Mouse (Mus musculus): ENCODE measurements around the gene Prr15l. TPM values are rescaled to one million over a fixed set of nuclear protein-coding genes. Genes with fewer than 3 reads are reported as not detected.

Gene Prr15l
- polyA plus RNA-seq, 1 experiment = 2.2 TPM

DNA sequence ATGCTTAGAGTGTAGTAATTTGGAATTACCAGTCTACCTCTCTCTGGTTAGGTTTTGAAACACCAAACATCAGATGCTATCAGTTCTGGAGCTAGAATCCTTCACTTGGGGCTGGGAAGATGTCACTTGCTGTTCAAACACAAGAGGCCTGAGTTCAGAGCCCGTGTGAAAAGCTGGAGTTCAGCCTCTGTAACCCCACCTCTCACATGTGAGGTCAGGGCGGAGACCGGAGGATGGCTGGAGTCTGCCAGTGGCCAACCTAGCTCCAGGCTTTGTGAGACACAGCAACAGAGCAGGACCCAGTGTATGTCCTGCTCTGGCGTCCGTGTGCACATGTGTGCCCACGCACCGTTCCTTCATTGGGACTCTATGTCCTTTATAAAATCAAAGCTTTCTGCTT is 51.4 kb downstream of the Prr15l start:
- Histone ChIP-seq H3K4me3 (ENCODE audit: extremely low read depth, insufficient read depth, insufficient read length) (no peak overlapping the region), H3K36me3 (ENCODE audit: control insufficient read depth, insufficient read depth, low read length) (no peaks in the 10 kb centered on the region), H3K27ac (ENCODE audit: insufficient read depth, low read length) (no peak overlapping the region), H3K27me3 (ENCODE audit: control insufficient read depth, insufficient read depth, low read length) (no peaks in the 10 kb centered on the region), H3K4me1 (ENCODE audit: control insufficient read depth, insufficient read depth, insufficient read length) (no peaks in the 10 kb centered on the region; the same call in 1 of the 2 replicates)
- TF ChIP-seq POLR2A (IDR thresholded peaks at IDR 0.05; ENCODE audit: low read depth, low read length) (no peak), CTCF (IDR thresholded peaks at IDR 0.05; ENCODE audit: extremely low read depth, insufficient read depth, insufficient read length, insufficient replicate concordance) (no peak)
- 90% methylated on average over 7 of the region's 7 CpGs for WGBS
- DNase-seq (ENCODE audit: low read depth in 1 of 2, low spot score in 2 of 2) = no peak

DNA sequence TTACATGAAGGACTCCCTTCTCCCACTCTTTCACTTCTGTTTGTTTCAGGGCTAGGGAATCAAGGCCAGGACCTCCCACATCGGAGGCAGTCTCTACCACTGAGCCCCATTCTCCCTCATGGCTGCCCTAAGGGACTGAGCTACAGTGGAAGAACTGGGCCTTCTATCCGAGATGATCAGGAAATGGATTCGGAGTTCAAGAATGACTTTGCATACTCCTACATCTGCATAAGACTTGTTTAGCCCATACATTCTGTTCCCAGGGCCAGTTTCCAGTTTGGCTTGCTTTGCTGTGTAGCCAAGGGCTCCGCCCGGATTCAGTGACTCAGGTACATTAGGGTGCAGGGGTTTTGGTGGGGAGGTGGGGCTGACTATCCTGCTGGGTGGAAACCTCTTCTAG is 52.1 kb downstream of the Prr15l start:
- Histone ChIP-seq H3K4me1 (ENCODE audit: control insufficient read depth, insufficient read depth, insufficient read length) (no peaks in the 10 kb centered on the region; the same call in 1 of the 2 replicates), H3K27ac (ENCODE audit: insufficient read depth, low read length) (no peak overlapping the region), H3K36me3 (ENCODE audit: control insufficient read depth, insufficient read depth, low read length) (no peaks in the 10 kb centered on the region), H3K4me3 (ENCODE audit: extremely low read depth, insufficient read depth, insufficient read length) (no peak overlapping the region), H3K27me3 (ENCODE audit: control insufficient read depth, insufficient read depth, low read length) (no peaks in the 10 kb centered on the region)
- TF ChIP-seq CTCF (IDR thresholded peaks at IDR 0.05; ENCODE audit: extremely low read depth, insufficient read depth, insufficient read length, insufficient replicate concordance) (no peak), POLR2A (IDR thresholded peaks at IDR 0.05; ENCODE audit: low read depth, low read length) (no peak)
- WGBS = 89% methylated on average over 5 of the region's 5 CpGs
- no peak for DNase-seq (ENCODE audit: low read depth in 1 of 2, low spot score in 2 of 2)

DNA sequence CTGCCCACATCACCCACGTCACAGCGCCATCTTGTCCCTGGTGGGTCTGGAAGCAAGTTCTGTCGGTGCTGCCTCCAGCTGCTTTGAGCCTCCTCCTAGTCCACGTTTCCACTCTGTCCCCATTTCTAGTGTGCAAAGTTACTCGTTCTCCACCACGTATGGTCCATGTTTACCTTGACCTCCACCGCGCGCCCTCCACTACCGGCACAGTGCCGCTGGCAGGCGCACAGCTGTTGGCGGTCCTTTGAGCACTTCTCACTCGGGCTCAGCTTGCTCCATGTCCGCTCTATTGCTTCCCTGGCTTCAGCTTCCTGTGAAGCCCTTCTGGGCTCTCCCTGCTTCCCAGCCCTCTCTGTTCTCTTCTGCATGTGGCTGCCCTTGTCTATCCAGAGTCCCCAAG is 53.6 kb downstream of the Prr15l start:
- DNase-seq (ENCODE audit: low read depth in 1 of 2, low spot score in 2 of 2) = no peak
- no peak overlapping the region for H3K4me3 ChIP-seq (ENCODE audit: extremely low read depth, insufficient read depth, insufficient read length)
- no peaks in the 10 kb centered on the region; the same call in 1 of the 2 replicates for H3K4me1 ChIP-seq (ENCODE audit: control insufficient read depth, insufficient read depth, insufficient read length)
- TF ChIP-seq CTCF (IDR thresholded peaks at IDR 0.05; ENCODE audit: extremely low read depth, insufficient read depth, insufficient read length, insufficient replicate concordance) (no peak), POLR2A (IDR thresholded peaks at IDR 0.05; ENCODE audit: low read depth, low read length) (no peak)
- WGBS = 91% methylated on average over 15 of the region's 15 CpGs
- no peaks in the 10 kb centered on the region for H3K36me3 ChIP-seq (ENCODE audit: control insufficient read depth, insufficient read depth, low read length)
- no peaks in the 10 kb centered on the region for H3K27me3 ChIP-seq (ENCODE audit: control insufficient read depth, insufficient read depth, low read length)
- H3K27ac ChIP-seq (ENCODE audit: insufficient read depth, low read length) = no peak overlapping the region

DNA sequence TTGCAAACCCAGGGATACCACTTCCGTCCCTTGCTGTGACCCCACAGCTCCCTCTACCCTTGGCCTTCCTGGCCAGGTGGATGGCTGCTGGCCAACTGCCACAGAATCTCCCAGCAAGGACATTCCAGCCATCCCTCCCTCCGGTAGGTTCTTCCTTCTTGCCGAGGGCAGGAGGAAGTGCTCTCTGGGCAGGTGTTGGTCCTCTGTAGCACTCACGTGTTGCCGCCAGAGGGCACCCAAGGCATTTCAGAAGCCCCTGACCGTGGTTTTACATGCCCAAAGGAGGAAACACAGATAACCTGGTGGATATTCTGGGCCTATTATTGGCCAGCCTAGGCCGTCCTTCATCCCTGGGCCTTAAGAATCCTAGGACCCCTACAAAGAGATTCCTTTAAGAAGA is 54.5 kb downstream of the Prr15l start:
- DNase-seq (ENCODE audit: low read depth in 1 of 2, low spot score in 2 of 2) = peak; percentile 73 to 84
- H3K27ac ChIP-seq (ENCODE audit: insufficient read depth, low read length) = no peak overlapping the region
- 3% methylated on average over 7 of the region's 7 CpGs for WGBS
- no peak overlapping the region for H3K4me3 ChIP-seq (ENCODE audit: extremely low read depth, insufficient read depth, insufficient read length)
- no peaks in the 10 kb centered on the region for H3K27me3 ChIP-seq (ENCODE audit: control insufficient read depth, insufficient read depth, low read length)
- H3K4me1 ChIP-seq (ENCODE audit: control insufficient read depth, insufficient read depth, insufficient read length) = peaks cover 4% of the 10 kb centered on the region; the same call in 1 of the 2 replicates
- no peaks in the 10 kb centered on the region for H3K36me3 ChIP-seq (ENCODE audit: control insufficient read depth, insufficient read depth, low read length)
- TF ChIP-seq POLR2A (IDR thresholded peaks at IDR 0.05; ENCODE audit: low read depth, low read length) = no peak
- TF ChIP-seq CTCF (IDR thresholded peaks at IDR 0.05; ENCODE audit: extremely low read depth, insufficient read depth, insufficient read length, insufficient replicate concordance) = peak; percentile 93

DNA sequence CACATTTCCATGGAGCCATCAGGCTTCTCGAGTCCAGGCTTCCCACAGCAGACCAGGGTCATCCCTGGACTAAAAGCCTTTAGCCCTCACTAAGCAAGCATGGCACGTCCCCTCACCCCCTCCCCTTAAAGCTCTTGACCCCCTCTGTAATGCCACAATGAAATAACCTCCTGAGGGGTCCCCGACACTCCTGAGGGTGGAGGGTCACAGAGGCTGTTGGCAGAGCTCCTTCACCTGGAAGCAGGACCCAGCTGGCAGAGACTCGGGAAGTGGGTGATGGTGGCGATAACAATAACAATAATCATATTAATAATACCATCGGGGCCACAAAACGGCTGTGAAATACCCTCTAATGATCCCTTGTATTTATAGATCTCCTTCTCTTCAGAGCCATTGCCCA is 55.0 kb downstream of the Prr15l start, which contains the start of gene Sp2:
Gene Sp2, minus strand, starts transcription at position 101 of the 400 bp plus-strand sequence.
- no peak within 1 kb of the TSS for H3K4me3 ChIP-seq (ENCODE audit: extremely low read depth, insufficient read depth, insufficient read length)
- H3K27me3 ChIP-seq (ENCODE audit: control insufficient read depth, insufficient read depth, low read length) = no peaks in the 10 kb centered on the region
- no peak for TF ChIP-seq POLR2A (IDR thresholded peaks at IDR 0.05; ENCODE audit: low read depth, low read length)
- no peak for TF ChIP-seq CTCF (IDR thresholded peaks at IDR 0.05; ENCODE audit: extremely low read depth, insufficient read depth, insufficient read length, insufficient replicate concordance)
- DNase-seq (ENCODE audit: low read depth in 1 of 2, low spot score in 2 of 2) = no peak
- peaks cover 8% of the 10 kb centered on the region; the same call in 1 of the 2 replicates for H3K4me1 ChIP-seq (ENCODE audit: control insufficient read depth, insufficient read depth, insufficient read length)
- H3K27ac ChIP-seq (ENCODE audit: insufficient read depth, low read length) = no peak within 1 kb of the TSS
- 81% methylated on average over 7 of the region's 7 CpGs for WGBS
- H3K36me3 ChIP-seq (ENCODE audit: control insufficient read depth, insufficient read depth, low read length) = no peaks in the 10 kb centered on the region

DNA sequence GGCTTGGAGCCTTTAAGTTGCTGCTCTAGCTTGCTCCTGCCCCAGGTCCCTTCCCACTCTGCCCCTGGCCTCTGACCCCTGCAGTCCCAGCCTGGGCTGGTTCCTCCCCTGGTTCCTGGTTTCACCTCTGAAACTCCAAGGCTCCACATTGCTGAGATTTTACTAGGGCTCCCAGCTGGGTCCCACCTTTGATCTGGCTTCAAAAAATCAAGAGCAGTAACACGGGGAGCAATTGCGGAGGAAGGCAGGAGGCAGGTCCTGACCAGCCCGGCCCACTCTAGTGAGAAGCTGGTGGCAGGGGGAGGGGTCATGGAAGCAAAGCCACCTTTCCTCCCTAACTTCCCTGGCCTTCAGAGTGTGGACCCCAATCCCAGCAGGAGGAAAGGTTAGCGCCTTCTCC is 57.0 kb downstream of the Prr15l start:
- Histone ChIP-seq H3K27me3 (ENCODE audit: control insufficient read depth, insufficient read depth, low read length) (no peaks in the 10 kb centered on the region), H3K4me3 (ENCODE audit: extremely low read depth, insufficient read depth, insufficient read length) (no peak overlapping the region), H3K27ac (ENCODE audit: insufficient read depth, low read length) (no peak overlapping the region), H3K36me3 (ENCODE audit: control insufficient read depth, insufficient read depth, low read length) (no peaks in the 10 kb centered on the region), H3K4me1 (ENCODE audit: control insufficient read depth, insufficient read depth, insufficient read length) (peaks cover 15% of the 10 kb centered on the region; the same call in 1 of the 2 replicates)
- 76% methylated on average over 4 of the region's 4 CpGs for WGBS
- no peak for DNase-seq (ENCODE audit: low read depth in 1 of 2, low spot score in 2 of 2)
- TF ChIP-seq CTCF (IDR thresholded peaks at IDR 0.05; ENCODE audit: extremely low read depth, insufficient read depth, insufficient read length, insufficient replicate concordance) (no peak), POLR2A (IDR thresholded peaks at IDR 0.05; ENCODE audit: low read depth, low read length) (no peak)

GRCm38 (mm10) chr11:96986463-96986862 is 58.6 kb downstream of the Prr15l start:
- H3K4me1 ChIP-seq (ENCODE audit: control insufficient read depth, insufficient read depth, insufficient read length) = peaks cover 15% of the 10 kb centered on the region; the same call in 1 of the 2 replicates
- no peak for DNase-seq (ENCODE audit: low read depth in 1 of 2, low spot score in 2 of 2)
- H3K36me3 ChIP-seq (ENCODE audit: control insufficient read depth, insufficient read depth, low read length) = no peaks in the 10 kb centered on the region
- H3K4me3 ChIP-seq (ENCODE audit: extremely low read depth, insufficient read depth, insufficient read length) = no peak overlapping the region
- TF ChIP-seq POLR2A (IDR thresholded peaks at IDR 0.05; ENCODE audit: low read depth, low read length) = no peak
- no peak for TF ChIP-seq CTCF (IDR thresholded peaks at IDR 0.05; ENCODE audit: extremely low read depth, insufficient read depth, insufficient read length, insufficient replicate concordance)
- H3K27me3 ChIP-seq (ENCODE audit: control insufficient read depth, insufficient read depth, low read length) = no peaks in the 10 kb centered on the region
- 40% methylated on average over 3 of the region's 3 CpGs for WGBS
- peak overlapping the region; percentile 37; the same call in 1 of the 2 replicates for H3K27ac ChIP-seq (ENCODE audit: insufficient read depth, low read length)

Other genes with a start within 250 kb of the Prr15l start
- gene Snx11, start 150.5 kb upstream of the Prr15l start, polyA plus RNA-seq (2012; rRNA removed) = 27.2 and 28.6 TPM in 2 replicates
- 13.9 and 18.2 TPM in 2 replicates for gene Cbx1, start 139.0 kb upstream of the Prr15l start, polyA plus RNA-seq (2012; rRNA removed)
- 63.0 and 76.9 TPM in 2 replicates for gene Nfe2l1, start 98.1 kb upstream of the Prr15l start, polyA plus RNA-seq (2012; rRNA removed)
- gene Copz2, start 78.2 kb upstream of the Prr15l start, polyA plus RNA-seq (2012; rRNA removed) = 7.6 and 10.6 TPM in 2 replicates
- 31.7 and 36.0 TPM in 2 replicates for gene Cdk5rap3, start 11.6 kb upstream of the Prr15l start, polyA plus RNA-seq (2012; rRNA removed)
- 33.2 and 57.0 TPM in 2 replicates for gene Pnpo, start 15.9 kb downstream of the Prr15l start, polyA plus RNA-seq (2012; rRNA removed)
- 23.9 and 29.1 TPM in 2 replicates for gene Sp2, start 54.9 kb downstream of the Prr15l start, polyA plus RNA-seq (2012; rRNA removed)
- 0.57 and 0.82 TPM in 2 replicates for gene Sp6, start 85.3 kb downstream of the Prr15l start, polyA plus RNA-seq (2012; rRNA removed)
- 10.0 and 12.3 TPM in 2 replicates for gene Scrn2, start 101.8 kb downstream of the Prr15l start, polyA plus RNA-seq (2012; rRNA removed)
- 0.06 TPM in 1 of 2 replicates, not detected in the other for gene Lrrc46, start 113.3 kb downstream of the Prr15l start, polyA plus RNA-seq (2012; rRNA removed)
- 57.6 and 58.1 TPM in 2 replicates for gene Mrpl10, start 113.5 kb downstream of the Prr15l start, polyA plus RNA-seq (2012; rRNA removed)
- 19.1 and 23.4 TPM in 2 replicates for gene Osbpl7, start 122.5 kb downstream of the Prr15l start, polyA plus RNA-seq (2012; rRNA removed)
- gene Tbx21, start 187.2 kb downstream of the Prr15l start, polyA plus RNA-seq (2012; rRNA removed) = 10.9 and 14.4 TPM in 2 replicates
- 16.3 and 20.0 TPM in 2 replicates for gene Tbkbp1, start 223.4 kb downstream of the Prr15l start, polyA plus RNA-seq (2012; rRNA removed)

Measured in spleen, adult 2 months (tissue).